Mouse (Mus musculus) E14TG2a.4 (cell line): ENCODE data around the gene Pfkfb1.

Experiments used
- CTCF ChIP-seq: conservative IDR thresholded peaks from 2 replicates; pipeline ENCODE4 v1.5.1; 2014; ENCODE audit warnings: low read length
- NANOG ChIP-seq: IDR thresholded peaks from 2 replicates; pipeline ENCODE4 v1.6.1; 2014; ENCODE audit warnings: borderline replicate concordance, low read length, mixed read lengths

DNA sequence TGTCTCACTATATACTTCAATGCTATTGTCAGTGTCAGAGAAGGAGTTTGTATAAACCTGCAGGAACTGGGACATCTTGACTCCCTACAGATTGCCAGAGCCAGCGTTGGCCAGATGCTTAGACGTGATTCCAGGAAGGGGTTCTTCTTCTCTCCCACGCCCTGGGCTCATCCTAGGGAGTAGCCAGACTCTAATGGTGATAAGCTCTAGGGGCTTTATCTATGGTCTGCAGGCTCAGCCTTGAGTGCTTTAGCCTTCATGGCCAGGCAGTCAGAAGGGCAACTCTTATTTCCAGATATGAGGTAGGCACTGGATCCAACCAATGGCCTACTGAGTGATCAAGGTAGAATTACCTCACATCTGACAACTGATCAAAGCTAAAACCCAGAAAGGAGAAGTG, 38.4 kb upstream of the Pfkfb1 start:
- TF ChIP-seq NANOG (no peak), CTCF (no peak)
